Mouse (Mus musculus) limb, embryonic 14.5 days (tissue): ENCODE measurements at regions not wholly inside any gene's neighbourhood (a gene's known extent, or its start where the extent isn't known, plus 50 kb on each side); places are given as distances from the start of the nearest gene placed in this dataset.

Source experiments
- ATAC-seq: fragments of 200-750 bp; cut with Nextera tagmentation; 2 replicates; pipeline ENCODE4 v1.8.0; 2017; ENCODE audit warnings: low read depth, moderate number of reproducible peaks, moderate TSS enrichment; ENCODE audit not compliant: low FRiP score
- DNase-seq: peaks from one replicate; pipeline ENCODE4 v3.0.0-alpha.2; 2015; ENCODE audit warnings: low spot score
- H3K27ac ChIP-seq: fragments of 300-500 bp; sonication (generic); replicated peaks from 2 replicates; pipeline ENCODE4 v1.5.1; 2014; ENCODE audit warnings: low read depth, mild to moderate bottlenecking, low read length, moderate library complexity, mixed read lengths
- H3K27me3 ChIP-seq: fragments of 300-500 bp; sonication (generic); 2 replicates; pipeline ENCODE4 v1.6.1; 2014; ENCODE audit warnings: low read length, mixed read lengths; ENCODE audit not compliant: control insufficient read depth, insufficient read depth
- H3K36me3 ChIP-seq: fragments of 300-500 bp; sonication (generic); 2 replicates; pipeline ENCODE4 v1.6.1; 2014; ENCODE audit warnings: mild to moderate bottlenecking, low read length, moderate library complexity, mixed read lengths; ENCODE audit not compliant: control insufficient read depth, insufficient read depth
- H3K4me1 ChIP-seq: fragments of 300-500 bp; sonication (generic); 2 replicates; pipeline ENCODE4 v1.6.1; 2014; ENCODE audit warnings: antibody characterized with exemption, low read length, mixed read lengths; ENCODE audit not compliant: control insufficient read depth, insufficient read depth
- H3K4me2 ChIP-seq: fragments of 300-500 bp; sonication (generic); replicated peaks from 2 replicates; pipeline ENCODE4 v1.6.1; 2014; ENCODE audit warnings: low read depth, mild to moderate bottlenecking, low read length, moderate library complexity; ENCODE audit not compliant: severe bottlenecking
- H3K4me3 ChIP-seq: fragments of 300-500 bp; sonication (generic); replicated peaks from 2 replicates; pipeline ENCODE4 v1.5.1; 2014; ENCODE audit warnings: low read length
- H3K9ac ChIP-seq: fragments of 300-500 bp; sonication (generic); 2 replicates; pipeline ENCODE4 v1.6.1; 2014; ENCODE audit warnings: mild to moderate bottlenecking, low read depth, low read length, moderate library complexity; ENCODE audit not compliant: severe bottlenecking
- H3K9me3 ChIP-seq: fragments of 300-500 bp; sonication (generic); 2 replicates; pipeline ENCODE4 v1.6.1; 2016; ENCODE audit warnings: low read length; ENCODE audit not compliant: control insufficient read depth
- POLR2A ChIP-seq: fragments of 200-500 bp; IDR thresholded peaks from 2 replicates; pipeline ENCODE4 v1.8.0; 2012; ENCODE audit warnings: inconsistent platforms, mild to moderate bottlenecking, moderate library complexity, borderline replicate concordance; ENCODE audit not compliant: insufficient read depth, insufficient read length; ENCODE audit errors: extremely low read depth
- WGBS: fragments of 180-500 bp; shearing (Covaris S2); extraction: QIAGEN DNeasy Blood & Tissue Kit; methylation state at CpG from one replicate; pipeline ENCODE4 v1.1.7; 2014; 5-methylcytosine and 5-hydroxymethylcytosine counted together

- H3K27me3 ChIP-seq, result no peaks in the 10 kb centered on the region
- DNase-seq (no peak), ATAC-seq (no peak)
- no peak overlapping the region for H3K4me2 ChIP-seq
- H3K9me3 ChIP-seq, result no peaks in the 10 kb centered on the region
- no peaks in the 10 kb centered on the region for H3K4me1 ChIP-seq
- H3K27ac ChIP-seq, result no peak overlapping the region
- no peak overlapping the region for H3K9ac ChIP-seq
- 82% methylated on average over 6 of the region's 6 CpGs for WGBS
- no peaks in the 10 kb centered on the region for H3K36me3 ChIP-seq
- no peak overlapping the region for H3K4me3 ChIP-seq
- TF ChIP-seq POLR2A, result no peak
These were observed 306.1 kb upstream of the Myt1l start for GRCm38 (mm10) chr12:29222099-29222498.

- no peaks in the 10 kb centered on the region for H3K36me3 ChIP-seq
- H3K9ac ChIP-seq, result no peak overlapping the region
- H3K4me2 ChIP-seq, result no peak overlapping the region
- no peaks in the 10 kb centered on the region for H3K9me3 ChIP-seq
- ATAC-seq, result no peak
- TF ChIP-seq POLR2A, result no peak
- no peak for DNase-seq
- H3K4me3 ChIP-seq, result no peak overlapping the region
- no peak overlapping the region for H3K27ac ChIP-seq
- no peaks in the 10 kb centered on the region for H3K4me1 ChIP-seq
- no peaks in the 10 kb centered on the region for H3K27me3 ChIP-seq
- WGBS, result 56% methylated on average over 1 of the region's 1 CpGs
These were observed 302.2 kb upstream of the Myt1l start for GRCm38 (mm10) chr12:29226001-29226400.

DNA sequence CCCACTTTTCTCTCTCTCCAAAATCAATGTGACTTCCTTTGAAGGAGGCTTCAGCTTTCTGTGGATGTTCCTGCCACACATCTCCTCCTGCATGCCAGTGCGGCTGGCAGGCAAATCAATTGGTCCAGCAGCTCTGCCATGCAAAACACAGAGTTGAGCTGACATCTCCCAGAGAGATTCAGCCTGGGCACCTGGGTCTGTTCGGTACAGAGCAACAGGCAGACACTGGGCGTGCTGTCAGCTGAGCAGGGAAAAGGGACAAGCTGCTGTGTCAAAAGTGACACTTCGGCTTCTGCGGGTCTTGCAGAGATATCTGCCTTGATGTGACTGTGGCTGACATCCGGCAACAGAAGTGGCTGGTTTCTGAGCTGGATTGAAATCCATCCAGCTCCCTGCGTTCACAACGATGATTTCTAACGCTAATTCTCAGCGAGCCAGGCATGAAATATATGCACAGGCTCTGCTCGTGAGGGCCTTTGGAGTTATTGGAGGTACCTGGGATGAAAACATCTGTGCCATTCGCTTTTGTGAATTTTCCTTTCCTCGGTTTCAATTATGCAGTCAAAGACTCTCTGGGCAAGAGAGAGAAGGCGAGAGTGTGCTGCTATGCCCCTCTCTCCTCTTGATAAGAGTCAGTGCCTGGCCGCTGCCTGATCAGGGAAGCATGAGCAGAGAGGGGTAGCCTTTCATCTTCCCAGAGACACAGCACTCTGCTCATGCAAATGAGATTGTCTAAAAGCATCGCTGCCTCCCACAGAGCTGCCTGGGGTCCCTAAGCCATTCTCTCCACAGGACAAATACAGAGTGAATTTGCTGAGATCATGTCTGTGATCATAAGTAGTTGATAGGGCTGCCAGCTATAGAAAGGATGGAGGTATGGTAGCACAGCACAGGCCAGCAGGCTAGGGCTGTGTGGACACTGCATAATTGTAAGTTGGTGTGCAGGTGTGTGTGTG is 295.4 kb upstream of the Myt1l start:
- Histone ChIP-seq H3K4me3 (no peak overlapping the region), H3K27ac (no peak overlapping the region), H3K9me3 (no peaks in the 10 kb centered on the region), H3K4me1 (no peaks in the 10 kb centered on the region), H3K4me2 (no peak overlapping the region), H3K9ac (no peak overlapping the region), H3K36me3 (no peaks in the 10 kb centered on the region), H3K27me3 (no peaks in the 10 kb centered on the region)
- DNase-seq (no peak), ATAC-seq (no peak)
- TF ChIP-seq POLR2A, result no peak
- WGBS, result 33% methylated on average over 16 of the region's 16 CpGs

DNA sequence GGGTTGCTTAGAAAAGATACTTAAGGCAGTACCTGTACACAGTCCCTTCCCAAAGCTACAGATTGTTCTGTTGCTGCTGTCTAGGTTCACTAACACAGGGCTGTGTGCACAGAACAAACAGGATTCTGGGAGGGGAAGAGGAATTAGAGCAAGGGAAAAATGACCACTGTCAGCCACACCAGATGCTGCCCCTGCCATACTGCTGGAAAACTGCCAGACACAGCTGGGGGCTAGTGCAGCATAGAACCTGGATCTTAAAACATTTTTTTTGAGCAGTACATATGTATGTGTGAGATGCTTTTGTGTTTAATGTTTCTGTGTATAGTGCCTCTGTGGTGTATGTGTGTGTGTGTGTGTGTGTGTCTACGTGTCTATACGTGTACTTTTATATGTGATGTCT is 291.7 kb upstream of the Myt1l start:
- Histone ChIP-seq H3K27ac (no peak overlapping the region), H3K27me3 (no peaks in the 10 kb centered on the region), H3K4me1 (no peaks in the 10 kb centered on the region), H3K9me3 (no peaks in the 10 kb centered on the region), H3K9ac (no peak overlapping the region), H3K4me2 (no peak overlapping the region), H3K4me3 (no peak overlapping the region), H3K36me3 (no peaks in the 10 kb centered on the region)
- ATAC-seq, result no peak
- TF ChIP-seq POLR2A, result no peak
- no peak for DNase-seq
- WGBS, result 91% methylated on average over 2 of the region's 2 CpGs

DNA sequence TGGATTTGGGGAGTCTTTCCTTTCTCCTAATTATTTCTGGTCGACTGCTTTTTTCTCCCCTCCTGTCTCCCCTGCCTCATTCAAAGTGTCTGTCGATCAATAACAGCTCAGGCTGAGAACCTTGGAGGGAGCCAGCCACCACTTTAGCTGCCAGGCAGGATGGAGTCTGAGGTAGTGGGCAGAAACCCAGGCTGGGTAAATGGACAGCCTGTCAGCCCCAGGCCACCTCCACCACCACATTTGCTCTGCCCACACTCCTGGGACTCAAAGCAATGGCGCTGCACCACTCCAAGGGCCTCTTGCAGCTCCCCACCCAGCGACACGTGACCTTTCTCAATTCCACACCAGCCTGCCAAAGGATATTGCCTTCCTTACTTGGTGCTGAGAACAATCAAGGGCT is 290.7 kb upstream of the Myt1l start:
- Histone ChIP-seq H3K9ac (no peak overlapping the region), H3K4me1 (no peaks in the 10 kb centered on the region), H3K27ac (no peak overlapping the region), H3K36me3 (no peaks in the 10 kb centered on the region), H3K4me3 (no peak overlapping the region), H3K9me3 (no peaks in the 10 kb centered on the region), H3K4me2 (no peak overlapping the region), H3K27me3 (no peaks in the 10 kb centered on the region)
- WGBS, result 41% methylated on average over 5 of the region's 5 CpGs
- DNase-seq (no peak), ATAC-seq (no peak)
- TF ChIP-seq POLR2A, result no peak
